In genomic region chr9:113644701-113645100, GRCm38 (mm10) we compare ENCODE assay signal across 9 mouse cellular contexts.
"Had no signal": no experiment of that assay in that cellular context is flagged by ENCODE, and none has a peak within 500 bp of the region (broad histone marks: within the 10 kb centered on the region; RNA-seq: fewer than 3 reads in every experiment).

No protein-coding gene starts in this region.

- DNase-seq: kidney, postnatal 10 days; kidney, postnatal 4 days; lung, adult 2 months; lung, postnatal 36 days; right cerebral cortex, adult 18-20 months; right cerebral cortex, postnatal 25 days; spleen, adult 18-20 months; thymus, adult 18-20 months; thymus, postnatal 14 days had no signal
